Mouse (Mus musculus) kidney, postnatal 4 days (tissue): ENCODE measurements at regions not wholly inside any gene's neighbourhood (a gene's known extent, or its start where the extent isn't known, plus 50 kb on each side); places are given as distances from the start of the nearest gene placed in this dataset.

Experiments
- DNase-seq, 2 experiments: peaks; one replicate each; pipeline ENCODE4 v3.0.0; 2021; ENCODE audit warnings: mixed read lengths in 2 of 2

GRCm38 (mm10) chr17:45784905-45785304 is 51.3 kb upstream of the 1600014C23Rik start:
- no peak for DNase-seq

GRCm38 (mm10) chr17:45784496-45784895 is 50.9 kb upstream of the 1600014C23Rik start:
- DNase-seq = no peak
